Mouse (Mus musculus): ENCODE measurements at regions not wholly inside any gene's neighbourhood (a gene's known extent, or its start where the extent isn't known, plus 50 kb on each side); places are given as distances from the start of the nearest gene placed in this dataset.

DNA sequence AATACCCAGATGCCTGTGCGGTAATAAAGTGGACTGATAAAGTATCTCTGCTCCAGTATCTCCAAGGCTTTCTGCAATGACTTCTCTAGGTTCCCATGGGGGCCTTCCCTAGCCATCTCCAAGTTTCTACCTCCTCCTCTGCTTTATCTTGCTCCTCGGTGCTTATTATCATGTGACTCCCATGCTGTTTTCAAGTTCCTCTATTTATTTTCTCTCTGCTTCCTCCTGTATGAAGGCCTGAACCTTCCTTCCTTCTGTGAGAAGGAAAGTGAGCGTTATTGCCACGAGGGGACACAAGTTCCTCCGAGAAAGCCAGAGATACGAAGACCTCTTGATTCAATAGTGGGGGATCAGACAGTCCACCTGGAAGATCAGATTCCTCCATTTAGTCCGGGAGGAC lies 77.4 kb upstream of the Pkdcc start:
- DNase-seq = no peak

DNA sequence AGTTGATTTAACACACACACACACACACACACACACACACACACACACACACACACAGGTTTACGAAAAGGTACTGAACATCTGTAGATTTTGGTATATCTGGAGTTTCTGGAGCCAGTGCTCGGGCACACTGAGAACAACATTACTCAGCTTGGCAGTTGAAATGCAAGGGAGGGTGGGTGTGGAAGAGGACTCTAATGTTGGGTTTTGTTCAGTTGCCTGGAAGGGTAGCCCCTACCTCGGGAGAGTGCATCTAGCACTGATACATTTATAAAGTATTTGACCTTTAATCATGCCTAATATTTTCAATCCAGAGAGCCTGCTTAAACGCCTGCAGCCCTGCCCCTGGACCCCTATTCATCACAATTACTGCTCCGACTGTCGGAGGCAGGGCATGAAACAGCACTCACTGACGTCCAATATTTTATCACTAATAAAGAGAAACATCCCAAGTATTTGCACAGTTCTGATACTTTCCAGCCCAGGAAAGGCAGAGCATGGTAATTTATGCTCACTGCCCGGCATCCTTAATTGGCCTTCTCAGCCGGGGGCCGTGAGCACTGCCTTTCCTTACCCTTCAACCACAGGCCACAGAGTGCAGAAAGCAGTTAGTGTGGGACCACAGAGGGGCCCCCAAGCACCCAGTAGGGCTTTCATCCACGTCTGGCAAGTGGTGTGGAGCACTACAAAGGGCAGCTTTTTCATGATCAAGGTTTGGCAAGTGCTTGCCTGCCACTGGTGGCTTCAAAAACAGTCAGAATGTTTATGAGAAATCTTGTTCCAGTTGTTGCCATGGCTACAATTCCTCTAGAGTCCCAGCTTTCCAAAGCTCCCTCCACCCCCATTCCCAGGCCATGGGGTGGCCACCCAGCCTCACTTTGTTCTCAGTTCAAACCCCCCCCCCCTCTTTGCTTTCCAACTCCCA lies 76.3 kb upstream of the Pkdcc start:
- peak; percentile 16 for DNase-seq

DNA sequence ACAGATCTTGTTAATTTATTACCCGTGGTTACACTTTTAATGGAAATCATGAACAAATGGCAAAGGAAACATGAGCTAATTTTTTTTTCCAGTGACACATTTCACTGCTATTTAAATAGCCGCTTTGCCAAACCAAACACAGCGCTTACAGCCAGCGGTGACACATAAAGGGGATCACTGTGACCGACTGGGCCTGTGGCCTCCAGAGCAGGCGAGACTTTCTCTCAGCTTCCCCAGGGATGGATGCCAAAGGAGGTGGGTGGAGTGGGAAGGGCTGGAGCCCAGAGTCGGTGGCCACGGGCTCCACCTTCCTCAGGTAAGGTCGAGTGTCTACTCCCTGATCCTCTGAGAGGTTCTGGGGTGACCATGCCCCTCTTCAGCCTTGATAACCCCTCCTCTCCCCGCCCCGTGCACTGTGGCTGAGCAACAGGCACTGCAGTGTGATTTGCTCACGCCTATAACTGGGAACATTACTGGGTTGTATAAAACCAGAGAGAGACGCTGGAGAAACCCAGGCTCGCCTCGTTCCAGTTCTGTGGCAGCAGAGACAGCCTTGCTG lies 66.6 kb upstream of the Pkdcc start:
- peak; percentile 47 for DNase-seq

DNA sequence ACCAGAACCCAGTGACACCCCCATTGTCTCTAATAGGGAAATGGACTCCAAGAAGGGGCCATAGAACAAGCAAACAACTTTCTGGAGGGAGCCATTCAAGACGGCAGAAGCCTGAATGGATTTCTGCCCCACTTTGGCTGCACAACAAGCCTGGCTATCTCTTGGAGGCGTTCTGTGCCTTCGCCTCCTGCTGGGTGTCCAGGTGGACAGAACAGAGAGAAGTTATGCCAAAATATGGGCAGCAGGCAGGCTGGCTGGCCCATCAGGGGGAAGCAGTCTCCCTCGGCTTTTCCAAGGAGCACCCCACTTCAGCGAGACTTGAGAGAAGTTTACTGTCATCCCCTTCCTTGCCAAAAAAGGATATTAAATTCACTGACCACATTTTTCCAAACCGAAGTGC lies 65.8 kb upstream of the Pkdcc start:
- no peak for DNase-seq

DNA sequence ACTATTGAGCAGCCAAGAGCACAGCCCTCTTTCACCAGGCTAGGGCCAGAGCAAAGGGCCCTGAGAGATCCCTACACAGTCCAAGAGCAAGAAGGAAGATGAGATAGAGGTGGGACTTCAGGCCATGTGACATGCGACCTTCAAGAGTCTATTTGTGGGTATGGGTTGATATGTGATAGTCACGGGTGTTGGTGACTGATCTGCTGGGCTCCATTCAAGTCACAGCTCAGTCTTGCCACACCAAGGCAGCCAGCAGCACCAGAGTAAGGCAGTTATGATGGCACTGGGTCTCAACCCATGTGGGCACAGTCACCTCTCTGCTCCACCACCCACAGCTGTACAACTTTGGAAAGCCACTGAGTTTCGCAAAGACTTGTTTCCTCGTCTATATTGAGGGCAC lies 60.0 kb upstream of the Pkdcc start:
- DNase-seq = no peak

- no peak for DNase-seq
These were observed 58.4 kb upstream of the Pkdcc start for GRCm38 (mm10) chr17:83156682-83157081.

DNA sequence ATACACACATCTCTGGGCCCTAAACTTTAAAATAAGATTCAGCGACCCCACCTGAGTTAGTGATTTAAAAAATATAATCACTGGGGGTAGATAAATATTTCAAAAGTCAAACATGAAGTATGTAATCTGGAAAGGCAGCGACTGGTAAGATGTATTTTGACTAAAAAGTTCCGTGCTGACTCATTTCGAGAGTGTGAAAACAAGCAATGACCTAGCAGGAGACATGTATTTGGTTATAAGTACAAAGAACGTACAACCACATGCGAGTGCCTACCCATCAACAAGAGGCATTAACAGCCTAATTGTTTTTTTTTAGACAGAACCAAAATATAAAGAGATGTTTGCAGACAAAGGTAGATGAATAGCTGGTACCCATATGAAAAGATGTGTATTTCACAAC lies 57.0 kb upstream of the Pkdcc start:
- no peak for DNase-seq

DNA sequence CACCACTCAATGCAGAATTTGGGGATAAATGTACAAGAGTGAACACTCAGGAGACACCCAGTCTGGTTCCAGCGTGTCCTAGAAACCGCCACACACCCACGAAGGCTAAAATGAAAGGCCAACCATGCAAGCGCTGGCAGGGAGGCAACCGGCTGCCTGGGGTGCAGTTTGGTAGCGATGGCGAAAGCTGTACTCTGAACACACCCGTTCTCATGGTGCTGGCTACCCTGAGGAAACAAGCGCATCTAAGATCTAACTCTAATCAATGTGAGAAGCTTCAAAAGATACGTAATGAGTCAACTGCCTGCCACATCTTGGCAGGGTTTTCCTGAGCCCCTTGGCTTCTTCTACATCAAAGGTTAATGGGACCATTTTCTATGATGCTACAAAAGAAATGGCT lies 56.4 kb upstream of the Pkdcc start:
- no peak for DNase-seq

GRCm38 (mm10) chr17:83159634-83160033 lies 55.5 kb upstream of the Pkdcc start:
- DNase-seq = no peak

- DNase-seq = no peak
These were observed 54.8 kb upstream of the Pkdcc start for GRCm38 (mm10) chr17:83160296-83160695.

GRCm38 (mm10) chr17:83161731-83162130 lies 53.4 kb upstream of the Pkdcc start:
- DNase-seq = no peak

GRCm38 (mm10) chr17:83163952-83164560 lies 51.0 kb upstream of the Pkdcc start:
- DNase-seq = no peak

GRCm38 (mm10) chr17:83164728-83165127 lies 50.4 kb upstream of the Pkdcc start:
- no peak for DNase-seq

- no peak for DNase-seq
These were observed 50.0 kb upstream of the Pkdcc start for GRCm38 (mm10) chr17:83165140-83165539.
